Mouse (Mus musculus) MEL (cell line): ENCODE data around the gene Szrd1. TPM values are rescaled to one million over a fixed set of nuclear protein-coding genes. Genes with fewer than 3 reads are reported as not detected.

ENCODE experiments used
- DNase-seq: peaks from one replicate; pipeline ENCODE4 v3.0.0; 2011; ENCODE audit warnings: low read depth, low spot score
- H3K27ac ChIP-seq: 2 replicates; pipeline ENCODE4 v1.5.1; 2012; ENCODE audit warnings: low read depth, mild to moderate bottlenecking, control low read depth, low read length, moderate library complexity; ENCODE audit not compliant: control insufficient read depth
- H3K27me3 ChIP-seq, 2 experiments: fragments of 150-350 bp in 1 of 2; sonication (generic) in 1 of 2; 2 replicates each; pipeline ENCODE4 v1.6.1; 2012; ENCODE audit warnings: low read length in 2 of 2, mild to moderate bottlenecking in 2 of 2, improper control_type of control experiment in 1 of 2, moderate library complexity in 1 of 2; ENCODE audit not compliant: insufficient read depth in 2 of 2, control insufficient read depth in 1 of 2
- H3K36me3 ChIP-seq, 2 experiments: 2 replicates each; pipeline ENCODE4 v1.6.1; 2012 to 2014; ENCODE audit warnings: low read length in 2 of 2, improper control_type of control experiment in 1 of 2, inconsistent platforms in 1 of 2, mild to moderate bottlenecking in 1 of 2; ENCODE audit not compliant: insufficient read depth in 2 of 2, control insufficient read depth in 1 of 2
- H3K4me1 ChIP-seq, 2 experiments: fragments of 150-350 bp in 1 of 2; sonication (generic) in 1 of 2; 2 replicates each; pipeline ENCODE4 v1.6.1; 2012; ENCODE audit warnings: low read length in 2 of 2, improper control_type of control experiment in 1 of 2, mild to moderate bottlenecking in 1 of 2; ENCODE audit not compliant: insufficient read depth in 2 of 2, control insufficient read depth in 1 of 2
- H3K4me3 ChIP-seq, 2 experiments: fragments of 150-350 bp in 1 of 2; sonication (generic) in 1 of 2; 2 replicates each; pipeline ENCODE4 v1.5.1; 2012; ENCODE audit warnings: low read depth in 2 of 2, low read length in 2 of 2, mild to moderate bottlenecking in 2 of 2, moderate library complexity in 2 of 2, control low read depth in 1 of 2, improper control_type of control experiment in 1 of 2; ENCODE audit not compliant: control insufficient read depth in 1 of 2, insufficient read depth in 1 of 2
- H3K79me2 ChIP-seq: 2 replicates; pipeline ENCODE4 v1.6.1; 2012; ENCODE audit warnings: mild to moderate bottlenecking, low read length, moderate library complexity; ENCODE audit not compliant: control insufficient read depth, poor library complexity, insufficient read depth
- H3K9ac ChIP-seq: 2 replicates; pipeline ENCODE4 v1.6.1; 2012; ENCODE audit warnings: low read depth, mild to moderate bottlenecking, control low read depth, low read length, moderate library complexity; ENCODE audit not compliant: control insufficient read depth, poor library complexity, severe bottlenecking
- H3K9me3 ChIP-seq: fragments of 150-350 bp; sonication (generic); replicated peaks from 2 replicates; pipeline ENCODE4 v1.6.1; 2012; ENCODE audit warnings: mild to moderate bottlenecking, low read length, improper control_type of control experiment, moderate library complexity; ENCODE audit not compliant: insufficient read depth
- BHLHE40 ChIP-seq: IDR thresholded peaks from 2 replicates; pipeline ENCODE4 v1.6.1; 2012; ENCODE audit warnings: low read depth, mild to moderate bottlenecking, inconsistent platforms, low read length, improper control_type of control experiment, borderline replicate concordance
- CHD1 ChIP-seq: IDR thresholded peaks from 2 replicates; pipeline ENCODE4 v1.6.1; 2012; ENCODE audit warnings: low read depth, mild to moderate bottlenecking, inconsistent platforms, low read length, improper control_type of control experiment
- CHD2 ChIP-seq: IDR thresholded peaks from 2 replicates; pipeline ENCODE4 v1.6.1; 2011; ENCODE audit warnings: low read length, improper control_type of control experiment
- CTCF ChIP-seq, 3 experiments: IDR thresholded peaks in 2 of 3; conservative IDR thresholded peaks in 1 of 3; 2 replicates each; pipeline ENCODE4 v1.5.1; 2011 to 2012; ENCODE audit warnings: low read length in 3 of 3, low read depth in 2 of 3, mild to moderate bottlenecking in 2 of 3, improper control_type of control experiment in 1 of 3, inconsistent platforms in 1 of 3, mixed read lengths in 1 of 3, moderate library complexity in 1 of 3; ENCODE audit not compliant: control insufficient read depth in 1 of 3, insufficient read depth in 1 of 3, poor library complexity in 1 of 3, severe bottlenecking in 1 of 3
- E2F4 ChIP-seq: IDR thresholded peaks from 2 replicates; pipeline ENCODE4 v1.6.1; 2011; ENCODE audit warnings: low read depth, low read length, improper control_type of control experiment, borderline replicate concordance
- EP300 ChIP-seq, 2 experiments: IDR thresholded peaks; 2 replicates each; pipeline ENCODE4 v1.6.1; 2011; ENCODE audit warnings: improper control_type of control experiment in 2 of 2, low read length in 2 of 2, low read depth in 1 of 2, mild to moderate bottlenecking in 1 of 2
- ETS1 ChIP-seq: IDR thresholded peaks from 2 replicates; pipeline ENCODE4 v1.6.1; 2012; ENCODE audit warnings: low read depth, mild to moderate bottlenecking, inconsistent platforms, low read length, improper control_type of control experiment, moderate library complexity
- GABPA ChIP-seq: IDR thresholded peaks from 2 replicates; pipeline ENCODE4 v1.6.1; 2012; ENCODE audit warnings: low read depth, mild to moderate bottlenecking, inconsistent platforms, low read length, improper control_type of control experiment, moderate library complexity
- GATA1 ChIP-seq: IDR thresholded peaks from 2 replicates; pipeline ENCODE4 v1.6.1; 2011; ENCODE audit warnings: low read depth, low read length, improper control_type of control experiment
- HCFC1 ChIP-seq: IDR thresholded peaks from 2 replicates; pipeline ENCODE4 v1.6.1; 2012; ENCODE audit warnings: low read depth, mild to moderate bottlenecking, inconsistent platforms, low read length, improper control_type of control experiment, moderate library complexity
- JUND ChIP-seq: IDR thresholded peaks from 2 replicates; pipeline ENCODE4 v1.6.1; 2011; ENCODE audit warnings: low read depth, mild to moderate bottlenecking, improper control_type of control experiment, low read length
- KAT2A ChIP-seq: conservative IDR thresholded peaks from 2 replicates; pipeline ENCODE4 v1.6.1; 2012; ENCODE audit warnings: low read depth, low read length, improper control_type of control experiment, inconsistent platforms
- MAFK ChIP-seq: IDR thresholded peaks from 2 replicates; pipeline ENCODE4 v1.6.1; 2011; ENCODE audit warnings: low read depth, mild to moderate bottlenecking, low read length, improper control_type of control experiment, borderline replicate concordance
- MAX ChIP-seq: IDR thresholded peaks from 2 replicates; pipeline ENCODE4 v1.6.1; 2011; ENCODE audit warnings: low read length, improper control_type of control experiment
- MAZ ChIP-seq: IDR thresholded peaks from 2 replicates; pipeline ENCODE4 v1.6.1; 2012; ENCODE audit warnings: low read depth, mild to moderate bottlenecking, inconsistent platforms, low read length, improper control_type of control experiment
- MEF2A ChIP-seq: IDR thresholded peaks from 2 replicates; pipeline ENCODE4 v1.6.1; 2014; ENCODE audit warnings: low read depth, mild to moderate bottlenecking, inconsistent platforms, low read length, improper control_type of control experiment; ENCODE audit not compliant: poor library complexity, insufficient replicate concordance, severe bottlenecking; ENCODE audit errors: extremely low read depth
- MXI1 ChIP-seq: IDR thresholded peaks from 2 replicates; pipeline ENCODE4 v1.6.1; 2011; ENCODE audit warnings: mild to moderate bottlenecking, low read depth, low read length, improper control_type of control experiment
- MYB ChIP-seq: IDR thresholded peaks from 2 replicates; pipeline ENCODE4 v1.6.1; 2011; ENCODE audit warnings: mild to moderate bottlenecking, low read depth, low read length, improper control_type of control experiment
- MYC ChIP-seq: IDR thresholded peaks from 2 replicates; pipeline ENCODE4 v1.6.1; 2011; ENCODE audit warnings: low read depth, mild to moderate bottlenecking, low read length, improper control_type of control experiment, moderate library complexity
- NRF1 ChIP-seq: IDR thresholded peaks from 2 replicates; pipeline ENCODE4 v1.6.1; 2014; ENCODE audit warnings: low read depth, mild to moderate bottlenecking, inconsistent platforms, low read length, improper control_type of control experiment, moderate library complexity; ENCODE audit not compliant: poor library complexity, insufficient read depth, severe bottlenecking
- POLR2A ChIP-seq, 2 experiments: IDR thresholded peaks; 2 replicates each; pipeline ENCODE4 v1.6.1; 2011 to 2012; ENCODE audit warnings: low read length in 2 of 2, mild to moderate bottlenecking in 2 of 2, control low read depth in 1 of 2, improper control_type of control experiment in 1 of 2, low read depth in 1 of 2, moderate library complexity in 1 of 2; ENCODE audit not compliant: control insufficient read depth in 1 of 2, insufficient read depth in 1 of 2, poor library complexity in 1 of 2
- RAD21 ChIP-seq: IDR thresholded peaks from 2 replicates; pipeline ENCODE4 v1.6.1; 2011; ENCODE audit warnings: mild to moderate bottlenecking, low read depth, low read length, improper control_type of control experiment
- SIN3A ChIP-seq: IDR thresholded peaks from 2 replicates; pipeline ENCODE4 v1.6.1; 2012; ENCODE audit warnings: low read length, improper control_type of control experiment, inconsistent platforms
- SMC3 ChIP-seq: IDR thresholded peaks from 2 replicates; pipeline ENCODE4 v1.6.1; 2011; ENCODE audit warnings: low read depth, low read length, improper control_type of control experiment
- TAL1 ChIP-seq: IDR thresholded peaks from 2 replicates; pipeline ENCODE4 v1.6.1; 2012; ENCODE audit warnings: mild to moderate bottlenecking, inconsistent platforms, low read length, moderate library complexity, mixed read lengths
- TBP ChIP-seq: IDR thresholded peaks from 2 replicates; pipeline ENCODE4 v1.8.0; 2011; ENCODE audit warnings: low read depth, low read length, improper control_type of control experiment
- USF1 ChIP-seq: IDR thresholded peaks from 2 replicates; pipeline ENCODE4 v1.6.1; 2014; ENCODE audit warnings: low read depth, mild to moderate bottlenecking, inconsistent platforms, low read length, improper control_type of control experiment, moderate library complexity
- USF2 ChIP-seq, 2 experiments: IDR thresholded peaks; 2 replicates each; pipeline ENCODE4 v1.6.1; 2011 to 2012; ENCODE audit warnings: improper control_type of control experiment in 2 of 2, low read length in 2 of 2, borderline replicate concordance in 1 of 2, inconsistent platforms in 1 of 2, low read depth in 1 of 2, mild to moderate bottlenecking in 1 of 2; ENCODE audit not compliant: insufficient read depth in 1 of 2
- ZC3H11A ChIP-seq: IDR thresholded peaks from 2 replicates; pipeline ENCODE4 v1.6.1; 2012; ENCODE audit warnings: low read depth, mild to moderate bottlenecking, inconsistent platforms, low read length, improper control_type of control experiment
- ZMIZ1 ChIP-seq: IDR thresholded peaks from 2 replicates; pipeline ENCODE4 v1.6.1; 2012; ENCODE audit warnings: low read depth, mild to moderate bottlenecking, inconsistent platforms, low read length, improper control_type of control experiment, moderate library complexity
- ZNF384 ChIP-seq: IDR thresholded peaks from 2 replicates; pipeline ENCODE4 v1.6.1; 2012; ENCODE audit warnings: low read depth, mild to moderate bottlenecking, inconsistent platforms, low read length, improper control_type of control experiment
- polyA plus RNA-seq, 2 experiments: library from polyadenylated mRNA; stranded (reverse) in 1 of 2; unstranded in 1 of 2; fragments of >175 nt in 1 of 2; fragments of >200 nt in 1 of 2; gene quantifications; 2 replicates each; pipeline versions ENCODE4 v1.2.1 to v1.2.4; 2012; ENCODE audit warnings: low replicate concordance in 2 of 2, low read depth in 1 of 2; ENCODE audit not compliant: insufficient read length in 2 of 2, insufficient read depth in 1 of 2, missing spikeins in 1 of 2
- total RNA-seq: library from RNA; depleted of rRNA; stranded (reverse); fragments of 300-350 nt; gene quantifications from 2 replicates; pipeline ENCODE4 v1.2.3, GENCODE M21; 2012

Gene Szrd1
- total and polyA plus RNA-seq, 3 experiments = 63.0 to 137 TPM; not detected in 1

- H3K9me3 ChIP-seq = no peaks in the 10 kb centered on the region
- peaks cover 0 to 9% of the 10 kb centered on the region in 2 experiments; a peak in 2 of 4 replicates for H3K36me3 ChIP-seq
- peak; percentile 92 for DNase-seq
- H3K4me3 ChIP-seq = no peak overlapping the region
- H3K79me2 ChIP-seq = no peaks in the 10 kb centered on the region
- H3K27ac ChIP-seq = no peak overlapping the region
- no peak overlapping the region for H3K9ac ChIP-seq
- H3K4me1 ChIP-seq = peaks cover 0 to 12% of the 10 kb centered on the region in 2 experiments; a peak in 2 of 4 replicates
- peak; percentile 81 for TF ChIP-seq BHLHE40
- no peak for TF ChIP-seq HCFC1
- peak; percentile 79 for TF ChIP-seq USF1
- TF ChIP-seq CTCF (IDR thresholded peaks at IDR 0.05 in 2 of 3, conservative IDR thresholded peaks at IDR 0.05 in 1 of 3; ENCODE audit: control insufficient read depth in 1 of 3, insufficient read depth in 1 of 3, low read depth in 2 of 3, low read length in 3 of 3, poor library complexity in 1 of 3, severe bottlenecking in 1 of 3) = peak; percentile 87 to 99 (median 93)
- TF ChIP-seq EP300 (IDR thresholded peaks at IDR 0.05; ENCODE audit: low read depth in 1 of 2, low read length in 2 of 2) = no peak
- no peak for TF ChIP-seq E2F4
- TF ChIP-seq POLR2A (IDR thresholded peaks at IDR 0.05; ENCODE audit: control insufficient read depth in 1 of 2, insufficient read depth in 1 of 2, low read depth in 1 of 2, low read length in 2 of 2, poor library complexity in 1 of 2) = peak in 1 of 2 experiments; percentile 26; a peak in 1 of 4 replicates
- TF ChIP-seq GABPA = no peak
- 0 out of 2 replicates have a peak, but pooled peaks have one; percentile 17 for TF ChIP-seq TBP
- TF ChIP-seq SMC3 = peak; percentile 70
- peak; percentile 76; the same call in 1 of the 2 replicates for TF ChIP-seq MXI1
- TF ChIP-seq CHD2 = no peak
- peak; percentile 97 for TF ChIP-seq MYC
- no peak for TF ChIP-seq MAFK
- TF ChIP-seq USF2 (IDR thresholded peaks at IDR 0.05; ENCODE audit: borderline replicate concordance in 1 of 2, insufficient read depth in 1 of 2, low read depth in 1 of 2, low read length in 2 of 2) = no peak
- TF ChIP-seq NRF1 = no peak
- peak; percentile 49; the same call in 1 of the 2 replicates for TF ChIP-seq MAZ
- TF ChIP-seq MYB = no peak
- TF ChIP-seq MEF2A = no peak
- TF ChIP-seq KAT2A = no peak
- TF ChIP-seq JUND = no peak
- 0 out of 2 replicates have a peak, but pooled peaks have one; percentile 39 for TF ChIP-seq SIN3A
- peak; percentile 45 for TF ChIP-seq ZNF384
- no peak for TF ChIP-seq TAL1
- TF ChIP-seq ZC3H11A = peak; percentile 52
- TF ChIP-seq CHD1 = no peak
- peak; percentile 77 for TF ChIP-seq RAD21
- TF ChIP-seq ZMIZ1 = no peak
- TF ChIP-seq MAX = peak; percentile 89
- TF ChIP-seq GATA1 = no peak
- TF ChIP-seq ETS1 = no peak
- H3K27me3 ChIP-seq = no peaks in the 10 kb centered on the region
Measured at GRCm38 (mm10) chr4:141065123-141065522, 74.5 kb downstream of the Szrd1 start.
